Mouse (Mus musculus): ENCODE measurements around the gene Tmem273.

The Tmem273 gene

DNA sequence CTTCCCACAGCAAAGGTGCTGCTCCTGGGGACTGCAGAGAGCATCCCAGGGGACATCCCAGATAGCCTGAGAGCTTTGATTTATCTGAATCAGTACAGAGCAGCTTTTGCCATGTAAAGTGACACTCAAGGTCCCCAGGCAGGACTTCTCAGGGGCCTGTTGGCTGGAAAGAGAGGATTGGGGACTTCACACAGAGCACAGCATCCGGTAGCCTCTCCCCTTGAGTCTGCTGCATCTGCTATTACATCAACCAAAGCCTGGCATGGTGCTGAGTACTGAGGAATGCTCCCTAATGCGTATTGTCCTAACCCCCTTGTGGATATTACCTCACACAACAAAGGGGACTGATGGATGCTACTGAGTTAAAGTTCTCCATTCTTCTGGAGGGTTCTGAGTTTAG lies 75.9 kb downstream of the Tmem273 start:
- no peak for DNase-seq

DNA sequence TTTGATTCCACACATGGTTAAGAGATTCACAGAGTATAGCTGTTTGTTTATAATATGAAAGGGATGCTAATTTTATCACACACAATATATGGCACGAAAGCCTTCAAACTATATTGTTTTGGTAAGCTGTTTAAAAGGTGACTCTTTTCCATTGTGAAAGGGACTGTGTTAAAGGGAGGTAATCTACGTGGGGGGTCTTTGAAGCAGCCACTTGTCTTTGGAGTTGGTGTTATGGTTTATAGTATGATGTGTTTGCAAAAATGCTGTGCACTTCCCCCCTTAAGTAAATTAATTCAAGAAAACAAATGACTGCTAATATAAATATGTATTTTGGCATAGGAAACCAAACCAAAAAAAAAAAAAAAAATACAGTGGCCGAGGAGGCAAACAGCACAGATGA lies 79.6 kb downstream of the Tmem273 start:
- no peak for DNase-seq

Data from cerebellum, adult 8-10 months (tissue).